8 mouse cellular contexts compared by ENCODE assay signal in genomic region chr4:136199562-136200292, GRCm38 (mm10). TPM values are rescaled to one million over a fixed set of nuclear protein-coding genes. Genes with fewer than 3 reads are reported as not detected.
DNase-seq lines count a peak whose midpoint lies in the region; ATAC-seq and TF ChIP-seq lines count a peak whose summit lies in the region.

No protein-coding gene starts in this region.

- H3K27me3 ChIP-seq in hindbrain, embryonic 14.5 days (ENCODE audit: control insufficient read depth, insufficient read depth, low read length), result no peaks in the 10 kb centered on the region

- no peaks in the 10 kb centered on the region for H3K36me3 ChIP-seq in hindbrain, embryonic 14.5 days (replicated peaks; ENCODE audit: control insufficient read depth, insufficient read depth)

- H3K4me1 ChIP-seq in hindbrain, embryonic 14.5 days (replicated peaks; ENCODE audit: control insufficient read depth, insufficient read depth, low read length), result no peaks in the 10 kb centered on the region

- no peaks in the 10 kb centered on the region for H3K9me3 ChIP-seq in hindbrain, embryonic 14.5 days (ENCODE audit: control insufficient read depth, low read length)

- TF ChIP-seq CTCF in gastrocnemius, adult 2 months (IDR thresholded peaks at IDR 0.05), result peak; percentile 92

- peak; percentile 45 for DNase-seq in gastrocnemius, adult 2 months
- DNase-seq in gastrocnemius, postnatal 14 days, result no peak
- DNase-seq in right cerebral cortex, postnatal 14 days, result peak; percentile 29
- no peak for DNase-seq in right cerebral cortex, postnatal 25 days
- peak; percentile 51 for DNase-seq in c-Kit-positive CD71-positive TER-119-negative erythroid progenitor cells, embryonic 14.5 days (ENCODE audit: low read depth)
- DNase-seq in hindbrain, embryonic 14.5 days (ENCODE audit: low spot score), result peak; percentile 75
- no peak for DNase-seq in ovary, adult 18-20 months (ENCODE audit: low spot score)

- H3K27ac ChIP-seq in gastrocnemius, adult 2 months, result no peak overlapping the region
- no peak overlapping the region for H3K27ac ChIP-seq in hindbrain, embryonic 14.5 days

- intact Hi-C loops in gastrocnemius, adult 2 months (cut with DNase I), result loop anchor here (1.0 kb wide), 1 partner anchor 36 kb away; no protein-coding TSS in a partner anchor
- intact Hi-C loops in gastrocnemius, postnatal 14 days (cut with DNase I; ENCODE audit: low total_unique reads), result loop anchor here (2.0 kb wide), 1 partner anchor 35 kb away; no protein-coding TSS in a partner anchor

- no peak for ATAC-seq in hindbrain, embryonic 14.5 days (ENCODE audit: low FRiP score)
- ATAC-seq in megakaryocyte, adult 5-6 weeks (ENCODE audit: poor library complexity, severe bottlenecking), result peak; percentile 81

- H3K9ac ChIP-seq in hindbrain, embryonic 14.5 days, result no peak overlapping the region

- WGBS in hindbrain, embryonic 14.5 days, result 39% methylated on average over 9 of the region's 9 CpGs

- no peak overlapping the region for H3K4me2 ChIP-seq in hindbrain, embryonic 14.5 days (replicated peaks)

- H3K4me3 ChIP-seq in gastrocnemius, adult 2 months, result no peak overlapping the region
- no peak overlapping the region for H3K4me3 ChIP-seq in hindbrain, embryonic 14.5 days (replicated peaks; ENCODE audit: low read length)

RNA-seq across cellular contexts. Expression of gene Asap3, which starts 6.4 kb away (rescaled TPM):
- 1 to 10 TPM; 1.5 to 2.5 TPM for total RNA-seq in gastrocnemius, adult 2 months (2021)
- total RNA-seq in gastrocnemius, postnatal 14 days (2021), result 1 to 10 TPM; 4.0 to 5.9 TPM
- 4.9 TPM in 2 replicates for polyA plus RNA-seq in hindbrain, embryonic 14.5 days (2014; fragmentation: Nextera tagmentation; extraction: Ambion mirVana)
- not detected in 2 replicates for total RNA-seq in megakaryocyte, adult 5-6 weeks (2015)
- 0.04 TPM in 1 of 2 replicates, not detected in the other for total RNA-seq in megakaryocyte, adult 5-6 weeks (2017)

RNA-seq across cellular contexts. Expression of gene E2f2, which starts 27.5 kb away (rescaled TPM):
- total RNA-seq in gastrocnemius, adult 2 months (2021), result 1 to 10 TPM in 1 of 2 experiments, under 1 TPM in 1; 0.48 to 1.1 TPM
- 1 to 10 TPM; 4.0 to 6.5 TPM for total RNA-seq in gastrocnemius, postnatal 14 days (2021)
- 1.2 and 1.3 TPM in 2 replicates for polyA plus RNA-seq in hindbrain, embryonic 14.5 days (2014; fragmentation: Nextera tagmentation; extraction: Ambion mirVana)
- 78.1 and 107 TPM in 2 replicates for total RNA-seq in megakaryocyte, adult 5-6 weeks (2015)
- total RNA-seq in megakaryocyte, adult 5-6 weeks (2017), result 59.4 and 63.6 TPM in 2 replicates

RNA-seq across cellular contexts. Expression of gene Tcea3, which starts 47.8 kb away (rescaled TPM):
- total RNA-seq in gastrocnemius, adult 2 months (2021), result 100 to 1,000 TPM; 344 to 373 TPM
- total RNA-seq in gastrocnemius, postnatal 14 days (2021), result 100 to 1,000 TPM; 212 to 226 TPM
- polyA plus RNA-seq in hindbrain, embryonic 14.5 days (2014; fragmentation: Nextera tagmentation; extraction: Ambion mirVana), result 1.2 and 2.0 TPM in 2 replicates
- total RNA-seq in megakaryocyte, adult 5-6 weeks (2015), result 5.6 and 6.0 TPM in 2 replicates
- total RNA-seq in megakaryocyte, adult 5-6 weeks (2017), result 3.5 and 7.2 TPM in 2 replicates

RNA-seq across cellular contexts. Expression of gene Id3, which starts 56.4 kb away (rescaled TPM):
- total RNA-seq in gastrocnemius, adult 2 months (2021), result 10 to 100 TPM; 11.3 to 21.9 TPM
- total RNA-seq in gastrocnemius, postnatal 14 days (2021), result 10 to 100 TPM; 28.4 to 28.7 TPM
- 194 and 206 TPM in 2 replicates for polyA plus RNA-seq in hindbrain, embryonic 14.5 days (2014; fragmentation: Nextera tagmentation; extraction: Ambion mirVana)
- 1.9 and 2.0 TPM in 2 replicates for total RNA-seq in megakaryocyte, adult 5-6 weeks (2015)
- total RNA-seq in megakaryocyte, adult 5-6 weeks (2017), result 0.77 and 1.8 TPM in 2 replicates

Comparison
In these comparisons a context has a peak if more than half of its experiments do, and no peak if none do; other contexts are left out.
1. DNase-seq: peak in gastrocnemius, adult 2 months (single experiment), right cerebral cortex, postnatal 14 days (single experiment), c-Kit-positive CD71-positive TER-119-negative erythroid progenitor cells, embryonic 14.5 days (single experiment) and hindbrain, embryonic 14.5 days (single experiment); none in gastrocnemius, postnatal 14 days (single experiment), right cerebral cortex, postnatal 25 days (single experiment) and ovary, adult 18-20 months (single experiment).
2. RNA of gene E2f2, which starts 27.5 kb away (total RNA-seq): 59.4 to 107 TPM in megakaryocyte, adult 5-6 weeks; 4.0 to 6.5 TPM in gastrocnemius, postnatal 14 days and 0.48 to 1.1 TPM in gastrocnemius, adult 2 months; every median in the first group is over 4 times any median in the second.
3. RNA of gene Tcea3, which starts 47.8 kb away (total RNA-seq): 344 to 373 TPM in gastrocnemius, adult 2 months and 212 to 226 TPM in gastrocnemius, postnatal 14 days; 3.5 to 7.2 TPM in megakaryocyte, adult 5-6 weeks; every median in the first group is over 10 times any median in the second.